Mouse (Mus musculus) liver, embryonic 16.5 days (tissue): ENCODE data around the gene Trpc4ap. TPM values are rescaled to one million over a fixed set of nuclear protein-coding genes. Genes with fewer than 3 reads are reported as not detected.

ENCODE experiments used
- ATAC-seq: fragments of 200-750 bp; cut with Nextera tagmentation; 2 replicates; pipeline ENCODE4 v1.8.0; 2017; ENCODE audit warnings: low read depth, mild to moderate bottlenecking, moderate number of reproducible peaks, moderate library complexity
- H3K27ac ChIP-seq: fragments of 300-500 bp; sonication (generic); 2 replicates; pipeline ENCODE4 v1.5.1; 2014; ENCODE audit warnings: mild to moderate bottlenecking, low read length
- H3K27me3 ChIP-seq: fragments of 300-500 bp; sonication (generic); 2 replicates; pipeline ENCODE4 v1.6.1; 2014; ENCODE audit warnings: low read depth, low read length, mixed read lengths; ENCODE audit not compliant: control insufficient read depth, insufficient read depth
- H3K36me3 ChIP-seq: fragments of 300-500 bp; sonication (generic); 2 replicates; pipeline ENCODE4 v1.6.1; 2014; ENCODE audit warnings: mild to moderate bottlenecking; ENCODE audit not compliant: control insufficient read depth, insufficient read depth
- H3K4me1 ChIP-seq: fragments of 300-500 bp; sonication (generic); 2 replicates; pipeline ENCODE4 v1.6.1; 2014; ENCODE audit warnings: low read depth, low read length, mixed read lengths; ENCODE audit not compliant: control insufficient read depth
- H3K4me2 ChIP-seq: fragments of 300-500 bp; sonication (generic); 2 replicates; pipeline ENCODE4 v1.6.1; 2014; ENCODE audit warnings: low read depth, low read length, mixed read lengths
- H3K4me3 ChIP-seq: fragments of 300-500 bp; sonication (generic); 2 replicates; pipeline ENCODE4 v1.5.1; 2014; ENCODE audit warnings: low read depth, mild to moderate bottlenecking, low read length
- H3K9ac ChIP-seq: fragments of 300-500 bp; sonication (generic); 2 replicates; pipeline ENCODE4 v1.6.1; 2014; ENCODE audit warnings: low read depth, low read length
- H3K9me3 ChIP-seq: fragments of 300-500 bp; sonication (generic); replicated peaks from 2 replicates; pipeline ENCODE4 v1.6.1; 2016; ENCODE audit warnings: low read length; ENCODE audit not compliant: control insufficient read depth
- WGBS: fragments of 180-500 bp; shearing (Covaris S2); extraction: QIAGEN DNeasy Blood & Tissue Kit; methylation state at CpG from one replicate; pipeline ENCODE4 v1.1.7; 2014; ENCODE audit not compliant: insufficient replicate concordance; 5-methylcytosine and 5-hydroxymethylcytosine counted together
- polyA plus RNA-seq: library from polyadenylated mRNA; unstranded; fragments of >200 nt; fragmentation: Nextera tagmentation; extraction: Ambion mirVana; gene quantifications from 2 replicates; pipeline ENCODE4 v1.2.1, GENCODE M21; 2015

Gene Trpc4ap
- polyA plus RNA-seq, 1 experiment from 2014 or later = 50.7 TPM

- Histone ChIP-seq H3K9me3 (no peaks in the 10 kb centered on the region), H3K4me2 (no peak overlapping the region), H3K9ac (no peak overlapping the region), H3K4me1 (no peaks in the 10 kb centered on the region), H3K27me3 (no peaks in the 10 kb centered on the region), H3K36me3 (peaks cover 24% of the 10 kb centered on the region), H3K4me3 (no peak overlapping the region), H3K27ac (no peak overlapping the region)
- ATAC-seq = no peak
- WGBS = 75% methylated on average over 4 of the region's 4 CpGs
Observed at GRCm38 (mm10) chr2:155668461-155668860, 23.7 kb downstream of the Trpc4ap start.

- no peaks in the 10 kb centered on the region for H3K4me1 ChIP-seq
- WGBS = 85% methylated on average over 8 of the region's 8 CpGs
Observed at GRCm38 (mm10) chr2:155667881-155668280, 24.3 kb downstream of the Trpc4ap start.

GRCm38 (mm10) chr2:155663910-155664460 lies 28.2 kb downstream of the Trpc4ap start:
- Histone ChIP-seq H3K9me3 (no peaks in the 10 kb centered on the region), H3K4me1 (no peaks in the 10 kb centered on the region), H3K36me3 (peaks cover 30% of the 10 kb centered on the region), H3K27me3 (no peaks in the 10 kb centered on the region), H3K9ac (no peak overlapping the region), H3K4me3 (no peak overlapping the region), H3K4me2 (no peak overlapping the region), H3K27ac (no peak overlapping the region)
- no peak for ATAC-seq
- WGBS = 79% methylated on average over 6 of the region's 6 CpGs

More at GRCm38 (mm10) chr2:155667881-155668280, 24.3 kb downstream of the Trpc4ap start:
- H3K4me3 ChIP-seq = no peak overlapping the region
- H3K9me3 ChIP-seq = no peaks in the 10 kb centered on the region
- no peak overlapping the region for H3K4me2 ChIP-seq
- no peak overlapping the region for H3K9ac ChIP-seq
- no peak for ATAC-seq
- H3K27ac ChIP-seq = no peak overlapping the region
- no peaks in the 10 kb centered on the region for H3K27me3 ChIP-seq
- H3K36me3 ChIP-seq = peaks cover 24% of the 10 kb centered on the region

GRCm38 (mm10) chr2:155663097-155663496 lies 29.1 kb downstream of the Trpc4ap start:
- H3K36me3 ChIP-seq = peaks cover 33% of the 10 kb centered on the region
- H3K4me2 ChIP-seq = no peak overlapping the region
- H3K9me3 ChIP-seq = no peaks in the 10 kb centered on the region
- no peak overlapping the region for H3K9ac ChIP-seq
- no peak overlapping the region for H3K27ac ChIP-seq
- no peak for ATAC-seq
- H3K27me3 ChIP-seq = no peaks in the 10 kb centered on the region
- H3K4me3 ChIP-seq = no peak overlapping the region
- H3K4me1 ChIP-seq = no peaks in the 10 kb centered on the region
- WGBS = 26% methylated on average over 5 of the region's 5 CpGs

GRCm38 (mm10) chr2:155662390-155662789 lies 29.8 kb downstream of the Trpc4ap start:
- no peak for ATAC-seq
- H3K9ac ChIP-seq = no peak overlapping the region
- H3K27ac ChIP-seq = no peak overlapping the region
- WGBS = 84% methylated on average over 5 of the region's 5 CpGs
- H3K4me2 ChIP-seq = no peak overlapping the region
- no peak overlapping the region for H3K4me3 ChIP-seq
- peaks cover 35% of the 10 kb centered on the region for H3K36me3 ChIP-seq
- no peaks in the 10 kb centered on the region for H3K4me1 ChIP-seq
- H3K9me3 ChIP-seq = no peaks in the 10 kb centered on the region
- no peaks in the 10 kb centered on the region for H3K27me3 ChIP-seq

GRCm38 (mm10) chr2:155655759-155656372 lies 36.3 kb downstream of the Trpc4ap start:
- Histone ChIP-seq H3K9ac (no peak overlapping the region), H3K4me3 (no peak overlapping the region), H3K27ac (no peak overlapping the region), H3K27me3 (no peaks in the 10 kb centered on the region), H3K36me3 (peaks cover 37% of the 10 kb centered on the region), H3K9me3 (no peaks in the 10 kb centered on the region), H3K4me1 (no peaks in the 10 kb centered on the region), H3K4me2 (no peak overlapping the region)
- ATAC-seq = no peak
- WGBS = 79% methylated on average over 6 of the region's 6 CpGs

GRCm38 (mm10) chr2:155652618-155653017 lies 39.6 kb downstream of the Trpc4ap start:
- Histone ChIP-seq H3K9me3 (no peaks in the 10 kb centered on the region), H3K4me2 (no peak overlapping the region), H3K36me3 (peaks cover 47% of the 10 kb centered on the region), H3K27me3 (no peaks in the 10 kb centered on the region), H3K9ac (no peak overlapping the region), H3K4me3 (no peak overlapping the region), H3K4me1 (no peaks in the 10 kb centered on the region), H3K27ac (no peak overlapping the region)
- WGBS = 80% methylated on average over 5 of the region's 5 CpGs
- no peak for ATAC-seq

GRCm38 (mm10) chr2:155645746-155646145 lies 46.4 kb downstream of the Trpc4ap start:
- Histone ChIP-seq H3K27ac (no peak overlapping the region), H3K27me3 (no peaks in the 10 kb centered on the region), H3K9me3 (no peaks in the 10 kb centered on the region), H3K4me1 (peaks cover 4% of the 10 kb centered on the region), H3K36me3 (peaks cover 18% of the 10 kb centered on the region), H3K4me2 (no peak overlapping the region), H3K9ac (no peak overlapping the region), H3K4me3 (no peak overlapping the region)
- WGBS = 78% methylated on average over 7 of the region's 7 CpGs
- no peak for ATAC-seq
